Mouse (Mus musculus): ENCODE measurements at regions not wholly inside any gene's neighbourhood (a gene's known extent, or its start where the extent isn't known, plus 50 kb on each side); places are given as distances from the start of the nearest gene placed in this dataset.
"Not testable (repeated sequence)": the region's sequence is repeated elsewhere in the genome, so short reads cannot be mapped to it uniquely, and the experiment has no call there.

- DNase-seq (ENCODE audit: extremely low spot score in 1 of 2, low spot score in 2 of 2): no peak
- no peak overlapping the region for H3K4me3 ChIP-seq
- H3K27ac ChIP-seq: no peak overlapping the region
- intact Hi-C loops (cut with DNase I): no loop called here
- TF ChIP-seq CTCF (IDR thresholded peaks at IDR 0.05): no peak
These were observed 673.5 kb upstream of the Map3k7 start for GRCm38 (mm10) chr4:31290301-31290975.

GRCm38 (mm10) chr4:31293752-31294151 is 670.1 kb upstream of the Map3k7 start:
- intact Hi-C loops (cut with DNase I): no loop called here
- DNase-seq (ENCODE audit: extremely low spot score in 1 of 2, low spot score in 2 of 2): no peak
- Histone ChIP-seq H3K4me3 (no peak overlapping the region), H3K27ac (no peak overlapping the region)
- TF ChIP-seq CTCF (IDR thresholded peaks at IDR 0.05): no peak

- TF ChIP-seq CTCF (IDR thresholded peaks at IDR 0.05): no peak
- H3K4me3 ChIP-seq: no peak overlapping the region
- H3K27ac ChIP-seq: no peak overlapping the region
- intact Hi-C loops (cut with DNase I): no loop called here
- DNase-seq (ENCODE audit: extremely low spot score in 1 of 2, low spot score in 2 of 2): no peak
These were observed 666.0 kb upstream of the Map3k7 start for GRCm38 (mm10) chr4:31297848-31298247.

GRCm38 (mm10) chr4:31319269-31319668 is 644.6 kb upstream of the Map3k7 start:
- no peak for DNase-seq (ENCODE audit: extremely low spot score in 1 of 2, low spot score in 2 of 2)
- no peak for TF ChIP-seq CTCF (IDR thresholded peaks at IDR 0.05)
- Histone ChIP-seq H3K27ac (no peak overlapping the region), H3K4me3 (no peak overlapping the region)
- intact Hi-C loops (cut with DNase I): no loop called here

GRCm38 (mm10) chr4:31320734-31321507 is 643.0 kb upstream of the Map3k7 start:
- intact Hi-C loops (cut with DNase I): no loop called here
- Histone ChIP-seq H3K4me3 (no peak overlapping the region), H3K27ac (no peak overlapping the region)
- no peak for TF ChIP-seq CTCF (IDR thresholded peaks at IDR 0.05)
- DNase-seq (ENCODE audit: extremely low spot score in 1 of 2, low spot score in 2 of 2): no peak

GRCm38 (mm10) chr4:31323816-31324215 is 640.1 kb upstream of the Map3k7 start:
- no peak overlapping the region for H3K27ac ChIP-seq
- TF ChIP-seq CTCF (IDR thresholded peaks at IDR 0.05): no peak
- H3K4me3 ChIP-seq: no peak overlapping the region
- intact Hi-C loops (cut with DNase I): no loop called here
- DNase-seq (ENCODE audit: extremely low spot score in 1 of 2, low spot score in 2 of 2): no peak

GRCm38 (mm10) chr4:31328798-31329197 is 635.1 kb upstream of the Map3k7 start:
- no peak for DNase-seq (ENCODE audit: extremely low spot score in 1 of 2, low spot score in 2 of 2)
- H3K27ac ChIP-seq: no peak overlapping the region
- no peak for TF ChIP-seq CTCF (IDR thresholded peaks at IDR 0.05)

GRCm38 (mm10) chr4:31331053-31331452 is 632.8 kb upstream of the Map3k7 start:
- intact Hi-C loops (cut with DNase I): no loop called here
- no peak overlapping the region for H3K27ac ChIP-seq
- DNase-seq (ENCODE audit: extremely low spot score in 1 of 2, low spot score in 2 of 2): no peak
- no peak for TF ChIP-seq CTCF (IDR thresholded peaks at IDR 0.05)
- H3K4me3 ChIP-seq: no peak overlapping the region

More at GRCm38 (mm10) chr4:31328798-31329197, 635.1 kb upstream of the Map3k7 start:
- intact Hi-C loops (cut with DNase I): no loop called here
- no peak overlapping the region for H3K4me3 ChIP-seq

- Histone ChIP-seq H3K4me3 (no peak overlapping the region), H3K27ac (no peak overlapping the region)
- no peak for TF ChIP-seq CTCF (IDR thresholded peaks at IDR 0.05)
- intact Hi-C loops (cut with DNase I): no loop called here
- DNase-seq (ENCODE audit: extremely low spot score in 1 of 2, low spot score in 2 of 2): no peak
These were observed 628.2 kb upstream of the Map3k7 start for GRCm38 (mm10) chr4:31335686-31336085.

- no peak for DNase-seq (ENCODE audit: extremely low spot score in 1 of 2, low spot score in 2 of 2)
- TF ChIP-seq CTCF (IDR thresholded peaks at IDR 0.05): no peak
- Histone ChIP-seq H3K27ac (no peak overlapping the region), H3K4me3 (no peak overlapping the region)
- intact Hi-C loops (cut with DNase I): no loop called here
These were observed 625.9 kb upstream of the Map3k7 start for GRCm38 (mm10) chr4:31337980-31338379.

- Histone ChIP-seq H3K4me3 (no peak overlapping the region), H3K27ac (no peak overlapping the region)
- no peak for DNase-seq (ENCODE audit: extremely low spot score in 1 of 2, low spot score in 2 of 2)
- intact Hi-C loops (cut with DNase I): no loop called here
- no peak for TF ChIP-seq CTCF (IDR thresholded peaks at IDR 0.05)
These were observed 620.3 kb upstream of the Map3k7 start for GRCm38 (mm10) chr4:31343312-31344248.

GRCm38 (mm10) chr4:31354046-31354445 is 609.9 kb upstream of the Map3k7 start:
- H3K4me3 ChIP-seq; intact Hi-C loops (cut with DNase I); DNase-seq (ENCODE audit: extremely low spot score in 1 of 2, low spot score in 2 of 2); H3K27ac ChIP-seq: not testable (repeated sequence)
